Mouse (Mus musculus): Measurements from ENCODE around the gene Psmc6.

DNA sequence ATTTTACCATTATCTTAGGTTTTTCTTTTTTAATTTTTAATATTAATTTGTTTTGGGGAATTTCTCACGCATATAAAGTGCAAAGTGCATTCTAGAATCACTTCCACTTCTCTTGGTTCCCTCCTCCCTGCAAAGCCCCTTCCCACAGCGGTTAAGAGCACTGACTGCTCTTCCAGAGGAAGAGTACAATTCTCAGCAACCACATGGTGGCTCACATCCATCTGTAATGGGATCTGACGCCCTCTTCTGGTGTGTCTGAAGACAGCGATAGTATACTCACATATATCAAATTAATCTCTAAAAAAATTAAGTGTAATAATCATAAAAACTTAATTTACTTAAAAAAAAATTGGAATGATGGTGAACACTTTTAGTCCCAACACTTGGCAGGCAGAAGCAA, 25.2 kb upstream of the Psmc6 start:
- TF ChIP-seq CTCF (IDR thresholded peaks at IDR 0.05; ENCODE audit: low read depth) (no peak), EP300 (IDR thresholded peaks at IDR 0.05; ENCODE audit: low read depth) (no peak)
